Mouse (Mus musculus) embryonic facial prominence, embryonic 12.5 days (tissue): Measurements from ENCODE around the gene Tas2r116. TPM values are rescaled to one million over a fixed set of nuclear protein-coding genes. Genes with fewer than 3 reads are reported as not detected.

Experiments used
- ATAC-seq: fragments of 200-750 bp; cut with Nextera tagmentation; 2 replicates; pipeline ENCODE4 v1.8.0; 2017; ENCODE audit not compliant: insufficient number of reproducible peaks, insufficient read depth, low FRiP score, low TSS enrichment
- H3K27ac ChIP-seq: fragments of 300-500 bp; sonication (generic); 2 replicates; pipeline ENCODE4 v1.5.1; 2016; ENCODE audit warnings: mild to moderate bottlenecking
- H3K27me3 ChIP-seq: fragments of 300-500 bp; sonication (generic); 2 replicates; pipeline ENCODE4 v1.6.1; 2016; ENCODE audit warnings: mild to moderate bottlenecking, moderate library complexity
- H3K36me3 ChIP-seq: fragments of 300-500 bp; sonication (generic); 2 replicates; pipeline ENCODE4 v1.6.1; 2016; ENCODE audit warnings: mild to moderate bottlenecking
- H3K4me1 ChIP-seq: fragments of 300-500 bp; sonication (generic); 2 replicates; pipeline ENCODE4 v1.6.1; 2016
- H3K4me2 ChIP-seq: fragments of 300-500 bp; sonication (generic); replicated peaks from 2 replicates; pipeline ENCODE4 v1.6.1; 2016; ENCODE audit warnings: mild to moderate bottlenecking, moderate library complexity
- H3K4me3 ChIP-seq: fragments of 300-500 bp; sonication (generic); 2 replicates; pipeline ENCODE4 v1.5.1; 2016; ENCODE audit warnings: mild to moderate bottlenecking
- H3K9ac ChIP-seq: fragments of 300-500 bp; sonication (generic); 2 replicates; pipeline ENCODE4 v1.6.1; 2016; ENCODE audit warnings: mild to moderate bottlenecking, moderate library complexity
- H3K9me3 ChIP-seq: fragments of 300-500 bp; sonication (generic); 2 replicates; pipeline ENCODE4 v1.6.1; 2016; ENCODE audit warnings: mild to moderate bottlenecking, moderate library complexity
- WGBS: fragments of 180-500 bp; shearing (Covaris S2); methylation state at CpG from one replicate; pipeline ENCODE4 v1.1.7; 2016; 5-methylcytosine and 5-hydroxymethylcytosine counted together
- polyA plus RNA-seq: library from polyadenylated mRNA; unstranded; fragments of >200 nt; fragmentation: Nextera tagmentation; extraction: Ambion mirVana; gene quantifications from 2 replicates; pipeline ENCODE4 v1.2.1, GENCODE M21; 2016

The Tas2r116 gene
- not detected in 2 replicates for polyA plus RNA-seq

- H3K9ac ChIP-seq = no peak within 1 kb of the TSS
- no peak within 1 kb of the TSS for H3K4me3 ChIP-seq
- no peaks in the 10 kb centered on the region for H3K9me3 ChIP-seq
- ATAC-seq = no peak
- no peaks in the 10 kb centered on the region for H3K4me1 ChIP-seq
- no peaks in the 10 kb centered on the region for H3K27me3 ChIP-seq
- WGBS = 74% methylated on average over 1 of the region's 1 CpGs
- no peaks in the 10 kb centered on the region for H3K36me3 ChIP-seq
- no peak within 1 kb of the TSS for H3K4me2 ChIP-seq
- H3K27ac ChIP-seq = no peak within 1 kb of the TSS
Observed at GRCm38 (mm10) chr6:132855138-132855537, at the start of gene Tas2r116. Tas2r116 (plus strand) TSS chr6:132855438.

- 83% methylated on average over 1 of the region's 1 CpGs for WGBS
- H3K27ac ChIP-seq = no peak within 1 kb of the TSS
- no peaks in the 10 kb centered on the region for H3K36me3 ChIP-seq
- no peak within 1 kb of the TSS for H3K9ac ChIP-seq
- ATAC-seq = no peak
- H3K4me3 ChIP-seq = no peak within 1 kb of the TSS
- no peak within 1 kb of the TSS for H3K4me2 ChIP-seq
- no peaks in the 10 kb centered on the region for H3K27me3 ChIP-seq
- H3K4me1 ChIP-seq = no peaks in the 10 kb centered on the region
- no peaks in the 10 kb centered on the region for H3K9me3 ChIP-seq
Observed at GRCm38 (mm10) chr6:132846842-132847241, 8.4 kb upstream of the Tas2r116 start, which contains the start of gene Tas2r123. Tas2r123 (plus strand) TSS chr6:132847142.

DNA sequence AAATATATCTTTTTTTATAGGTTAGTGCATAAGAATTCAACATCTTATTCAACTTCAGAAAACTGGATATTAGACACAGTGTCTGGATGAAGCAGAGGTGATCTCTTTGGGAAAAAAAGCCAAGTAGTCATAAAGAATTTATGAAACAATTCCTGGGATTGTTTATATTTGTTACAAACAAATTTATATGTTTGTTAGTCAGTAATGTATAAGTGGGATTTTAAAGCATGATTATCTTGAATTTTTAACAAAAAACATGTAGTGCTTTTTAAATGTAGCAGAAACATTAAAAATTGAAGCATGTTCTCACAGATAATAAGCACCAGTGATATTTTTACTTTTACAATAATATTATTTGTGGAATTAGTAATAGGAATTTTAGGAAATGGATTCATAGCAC lies 12.5 kb downstream of the Tas2r116 start, which contains the start of gene Tas2r110:
Gene Tas2r110 (plus strand): TSS at position 301 of the 400 bp plus-strand sequence.
- Histone ChIP-seq H3K4me1 (no peaks in the 10 kb centered on the region), H3K9ac (no peak within 1 kb of the TSS), H3K27ac (no peak within 1 kb of the TSS), H3K9me3 (no peaks in the 10 kb centered on the region), H3K36me3 (no peaks in the 10 kb centered on the region), H3K4me2 (no peak within 1 kb of the TSS), H3K4me3 (no peak within 1 kb of the TSS), H3K27me3 (no peaks in the 10 kb centered on the region)
- no peak for ATAC-seq

GRCm38 (mm10) chr6:132892711-132893110 lies 37.5 kb downstream of the Tas2r116 start, which contains the start of gene Tas2r113:
Tas2r113 (plus strand) TSS chr6:132893011.
- Histone ChIP-seq H3K4me2 (no peak within 1 kb of the TSS), H3K9me3 (no peaks in the 10 kb centered on the region), H3K36me3 (no peaks in the 10 kb centered on the region), H3K4me3 (no peak within 1 kb of the TSS), H3K27ac (no peak within 1 kb of the TSS), H3K4me1 (no peaks in the 10 kb centered on the region), H3K27me3 (no peaks in the 10 kb centered on the region), H3K9ac (no peak within 1 kb of the TSS)
- WGBS = 70% methylated on average over 1 of the region's 1 CpGs
- ATAC-seq = no peak

Other genes with a start within 250 kb of the Tas2r116 start
- gene A630073D07Rik, start 203.9 kb upstream of the Tas2r116 start, polyA plus RNA-seq = not detected in 2 replicates
- gene Tas2r120, start 198.5 kb upstream of the Tas2r116 start, polyA plus RNA-seq = not detected in 2 replicates
- not detected in 2 replicates for gene Tas2r121, start 154.4 kb upstream of the Tas2r116 start, polyA plus RNA-seq
- gene Tas2r122, start 143.5 kb upstream of the Tas2r116 start, polyA plus RNA-seq = not detected in 2 replicates
- gene Tas2r115, start 117.4 kb upstream of the Tas2r116 start, polyA plus RNA-seq = not detected in 2 replicates
- gene Tas2r124, start 100.7 kb upstream of the Tas2r116 start, polyA plus RNA-seq = not detected in 2 replicates
- gene Tas2r102, start 93.3 kb upstream of the Tas2r116 start, polyA plus RNA-seq = not detected in 2 replicates
- gene Tas2r136, start 77.3 kb upstream of the Tas2r116 start, polyA plus RNA-seq = not detected in 2 replicates
- gene Tas2r117, start 52.6 kb upstream of the Tas2r116 start, polyA plus RNA-seq = not detected in 2 replicates
- gene Tas2r123, start 8.3 kb upstream of the Tas2r116 start, polyA plus RNA-seq = not detected in 2 replicates
- gene Tas2r110, start 12.6 kb downstream of the Tas2r116 start, polyA plus RNA-seq = not detected in 2 replicates
- gene Tas2r113, start 37.6 kb downstream of the Tas2r116 start, polyA plus RNA-seq = not detected in 2 replicates
- gene Tas2r125, start 54.2 kb downstream of the Tas2r116 start, polyA plus RNA-seq = not detected in 2 replicates
- not detected in 2 replicates for gene Tas2r129, start 95.7 kb downstream of the Tas2r116 start, polyA plus RNA-seq
- not detected in 2 replicates for gene Tas2r131, start 102.5 kb downstream of the Tas2r116 start, polyA plus RNA-seq
- not detected in 2 replicates for gene Tas2r109, start 125.5 kb downstream of the Tas2r116 start, polyA plus RNA-seq
- not detected in 2 replicates for gene Tas2r103, start 181.7 kb downstream of the Tas2r116 start, polyA plus RNA-seq
- gene Tas2r140, start 200.4 kb downstream of the Tas2r116 start, polyA plus RNA-seq = not detected in 2 replicates
- gene Smim10l1, start 249.5 kb downstream of the Tas2r116 start, polyA plus RNA-seq = 104 and 111 TPM in 2 replicates